Mouse (Mus musculus) layer of hippocampus, postnatal 25 days (tissue): ENCODE results near the gene Znhit1. TPM values are rescaled to one million over a fixed set of nuclear protein-coding genes. Genes with fewer than 3 reads are reported as not detected.
"Not testable (repeated sequence)": the region's sequence is repeated elsewhere in the genome, so short reads cannot be mapped to it uniquely, and the experiment has no call there.

ENCODE experiments used
- DNase-seq, 2 experiments: peaks; one replicate each; pipeline ENCODE4 v3.0.0; 2022; ENCODE audit warnings: mixed read lengths in 2 of 2, low spot score in 1 of 2; ENCODE audit errors: extremely low spot score in 1 of 2
- total RNA-seq, 2 experiments: library from RNA; stranded (reverse); gene quantifications; 2 replicates each; pipeline ENCODE4 v1.2.3; 2021

Znhit1 gene
- total RNA-seq, 2 experiments from 2014 or later, result 75.4 to 90.7 TPM

- no peak for DNase-seq
These were observed 30.6 kb downstream of the Znhit1 start for GRCm38 (mm10) chr5:136957250-136957649.

GRCm38 (mm10) chr5:136955622-136956021, 32.2 kb downstream of the Znhit1 start:
- no peak for DNase-seq

- peak in 1 of 2 experiments; percentile 39 for DNase-seq
These were observed 34.3 kb downstream of the Znhit1 start for GRCm38 (mm10) chr5:136953440-136953951.

- DNase-seq, result peak; percentile 80 to 93
These were observed 34.8 kb downstream of the Znhit1 start, which contains the start of gene Fis1 for GRCm38 (mm10) chr5:136953015-136953414. Fis1 (plus strand) TSS chr5:136953275.

GRCm38 (mm10) chr5:136952153-136952552, 35.7 kb downstream of the Znhit1 start:
- DNase-seq, result no peak

- no peak for DNase-seq
These were observed 37.3 kb downstream of the Znhit1 start for GRCm38 (mm10) chr5:136950521-136950920.

- DNase-seq, result not testable (repeated sequence)
These were observed 38.1 kb downstream of the Znhit1 start for GRCm38 (mm10) chr5:136949551-136950336.

GRCm38 (mm10) chr5:136947874-136948273, 39.9 kb downstream of the Znhit1 start:
- DNase-seq, result no peak

- DNase-seq, result no peak
These were observed 42.7 kb downstream of the Znhit1 start for GRCm38 (mm10) chr5:136945084-136945483.

GRCm38 (mm10) chr5:136943382-136943781, 44.4 kb downstream of the Znhit1 start:
- DNase-seq, result no peak

- DNase-seq, result no peak
These were observed 45.0 kb downstream of the Znhit1 start for GRCm38 (mm10) chr5:136942781-136943180.

GRCm38 (mm10) chr5:136940845-136941560, 46.8 kb downstream of the Znhit1 start:
- DNase-seq, result no peak

- DNase-seq, result not testable (repeated sequence)
These were observed 47.8 kb downstream of the Znhit1 start for GRCm38 (mm10) chr5:136940029-136940428.

- DNase-seq, result no peak
These were observed 48.5 kb downstream of the Znhit1 start for GRCm38 (mm10) chr5:136939284-136939683.

GRCm38 (mm10) chr5:136937621-136938020, 50.2 kb downstream of the Znhit1 start:
- no peak for DNase-seq

- no peak for DNase-seq
These were observed 51.1 kb downstream of the Znhit1 start for GRCm38 (mm10) chr5:136936750-136937149.

GRCm38 (mm10) chr5:136935905-136936695, 51.7 kb downstream of the Znhit1 start:
- DNase-seq, result peak in 1 of 2 experiments; percentile 28

- no peak for DNase-seq
These were observed 53.9 kb downstream of the Znhit1 start for GRCm38 (mm10) chr5:136933930-136934329.

GRCm38 (mm10) chr5:136932956-136933355, 54.9 kb downstream of the Znhit1 start:
- DNase-seq, result no peak
